23 mouse cellular contexts compared by ENCODE assay signal in the genomic region with DNA sequence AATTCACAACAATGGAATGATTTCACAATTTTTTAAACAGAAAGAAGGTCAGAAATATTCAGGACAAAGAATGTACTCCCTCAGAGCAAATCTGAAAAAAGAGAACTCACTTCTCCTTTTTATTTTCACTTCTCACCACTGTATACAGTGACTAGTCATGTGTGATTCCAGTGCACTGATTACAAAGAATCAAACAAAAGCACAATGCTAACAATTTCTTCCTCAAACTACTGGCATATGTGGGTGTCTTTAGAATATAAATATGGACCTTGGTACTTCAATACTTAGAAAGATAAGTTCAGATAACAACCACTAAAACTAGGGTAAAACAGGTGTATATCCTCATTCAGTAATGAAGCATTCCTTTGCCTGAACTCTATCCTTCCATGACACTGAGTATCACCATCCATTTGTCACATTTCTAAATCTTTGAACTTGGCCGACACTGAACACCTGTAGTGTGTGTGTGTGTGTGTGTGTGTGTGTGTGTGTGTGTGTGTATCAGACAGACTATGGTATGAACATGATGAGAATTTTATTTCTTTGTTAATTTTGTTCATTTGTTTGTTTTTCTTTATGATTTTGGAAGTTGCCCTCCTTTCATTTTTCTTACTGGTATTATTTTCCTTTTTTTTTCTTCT. TPM values are rescaled to one million over a fixed set of nuclear protein-coding genes. Genes with fewer than 3 reads are reported as not detected.
DNase-seq lines count a peak whose midpoint lies in the region; ATAC-seq and TF ChIP-seq lines count a peak whose summit lies in the region.
"Had no signal": no experiment of that assay in that cellular context is flagged by ENCODE, and none has a peak within 500 bp of the region (broad histone marks: within the 10 kb centered on the region; RNA-seq: fewer than 3 reads in every experiment).

No protein-coding gene starts in this region.

- H3K36me3 ChIP-seq in liver, adult 2 months (ENCODE audit: control insufficient read depth, insufficient read depth, low read length), result no peaks in the 10 kb centered on the region
- no peaks in the 10 kb centered on the region for H3K36me3 ChIP-seq in splenic B cell, adult 2 months (ENCODE audit: control insufficient read depth, insufficient read depth, low read length, poor library complexity, severe bottlenecking)
- no peaks in the 10 kb centered on the region for H3K36me3 ChIP-seq in kidney, embryonic 14.5 days (ENCODE audit: control insufficient read depth, insufficient read depth, low read length)
- H3K36me3 ChIP-seq: embryonic facial prominence, embryonic 12.5 days; G1E; hindbrain, embryonic 12.5 days had no signal

- peak; percentile 9 for DNase-seq in liver, adult 2 months (ENCODE audit: extremely low read depth, low read depth, low spot score)
- DNase-seq in liver, result no peak
- peak; percentile 33 to 65 for DNase-seq in spleen, postnatal 36 days (ENCODE audit: low spot score in 2 of 2)
- no peak for DNase-seq in spleen, postnatal 10 days (ENCODE audit: low spot score in 2 of 2)
- peak; percentile 86 for DNase-seq in splenic B cell, adult 2 months (ENCODE audit: low read depth, low spot score)
- DNase-seq in ovary, postnatal 14 days (ENCODE audit: low spot score), result no peak
- DNase-seq: adrenal gland, adult 8-10 months; adrenal gland, postnatal 36 days; cerebellum, adult 2 months; cerebellum, postnatal 10 days; gastrocnemius, adult 2 months; gastrocnemius, postnatal 25 days; heart, adult 11 months; heart, postnatal 10 days; heart, postnatal 4 days had no signal

- H3K79me2 ChIP-seq in liver, adult 2 months (ENCODE audit: control insufficient read depth, insufficient read depth, low read length), result no peaks in the 10 kb centered on the region

- 84% methylated on average over 1 of the region's 1 CpGs for WGBS in liver, adult 2 months
- WGBS in kidney, embryonic 14.5 days, result 95% methylated on average over 1 of the region's 1 CpGs

- TF ChIP-seq CTCF in liver, adult 2 months (IDR thresholded peaks at IDR 0.05; ENCODE audit: low read depth, low read length), result no peak

- TF ChIP-seq POLR2A in liver, adult 2 months (IDR thresholded peaks at IDR 0.05; ENCODE audit: extremely low read depth, insufficient read depth, low read length), result no peak

- ATAC-seq in megakaryocyte, adult 5-6 weeks (ENCODE audit: poor library complexity, severe bottlenecking), result peak; percentile 87
- ATAC-seq in kidney, embryonic 14.5 days (ENCODE audit: low FRiP score, low TSS enrichment), result no peak
- ATAC-seq: forebrain, embryonic 13.5 days; hindbrain, embryonic 16.5 days had no signal

- no peak overlapping the region for H3K4me3 ChIP-seq in liver, adult 2 months (ENCODE audit: insufficient read depth, low read depth, low read length)
- no peak overlapping the region for H3K4me3 ChIP-seq in kidney, embryonic 14.5 days (ENCODE audit: low read length)
- H3K4me3 ChIP-seq: embryonic facial prominence, embryonic 12.5 days; forebrain, embryonic 13.5 days; gastrocnemius, adult 2 months; hindbrain, embryonic 12.5 days had no signal

- no peaks in the 10 kb centered on the region; the same call in 1 of the 2 replicates for H3K4me1 ChIP-seq in liver, adult 2 months (ENCODE audit: control insufficient read depth, insufficient read depth, low read length)
- no peaks in the 10 kb centered on the region for H3K4me1 ChIP-seq in kidney, embryonic 14.5 days (ENCODE audit: control insufficient read depth, insufficient read depth, low read length)
- H3K4me1 ChIP-seq: embryonic facial prominence, embryonic 12.5 days; forebrain, embryonic 13.5 days; hindbrain, embryonic 12.5 days had no signal

- no peak overlapping the region for H3K9ac ChIP-seq in liver, adult 2 months (ENCODE audit: low read depth, low read length)
- H3K9ac ChIP-seq in kidney, embryonic 14.5 days (ENCODE audit: low read depth, low read length), result no peak overlapping the region
- H3K9ac ChIP-seq: embryonic facial prominence, embryonic 12.5 days; forebrain, embryonic 13.5 days; hindbrain, embryonic 12.5 days had no signal

- H3K9me3 ChIP-seq in kidney, embryonic 14.5 days (ENCODE audit: control insufficient read depth, low read length), result peaks cover 6% of the 10 kb centered on the region
- H3K9me3 ChIP-seq: forebrain, embryonic 13.5 days; G1E; hindbrain, embryonic 12.5 days had no signal

- H3K4me2 ChIP-seq in kidney, embryonic 14.5 days (replicated peaks; ENCODE audit: low read depth, low read length), result no peak overlapping the region
- H3K4me2 ChIP-seq: embryonic facial prominence, embryonic 12.5 days; forebrain, embryonic 13.5 days; hindbrain, embryonic 12.5 days had no signal

- H3K27ac ChIP-seq in liver, adult 2 months (replicated peaks; ENCODE audit: insufficient read depth, low read depth, low read length), result no peak overlapping the region
- no peak overlapping the region for H3K27ac ChIP-seq in kidney, embryonic 14.5 days (ENCODE audit: low read depth, low read length)
- H3K27ac ChIP-seq: embryonic facial prominence, embryonic 12.5 days; forebrain, embryonic 13.5 days; gastrocnemius, adult 2 months; hindbrain, embryonic 12.5 days had no signal

- no peaks in the 10 kb centered on the region for H3K27me3 ChIP-seq in liver, adult 2 months (ENCODE audit: control insufficient read depth, insufficient read depth, low read length)
- peaks cover 2% of the 10 kb centered on the region for H3K27me3 ChIP-seq in splenic B cell, adult 2 months (ENCODE audit: control insufficient read depth, insufficient read depth, low read length, poor library complexity, severe bottlenecking)
- no peaks in the 10 kb centered on the region for H3K27me3 ChIP-seq in kidney, embryonic 14.5 days (ENCODE audit: control insufficient read depth, insufficient read depth, low read length)
- H3K27me3 ChIP-seq: embryonic facial prominence, embryonic 12.5 days; forebrain, embryonic 13.5 days; hindbrain, embryonic 12.5 days had no signal

RNA-seq across cellular contexts. Expression of gene Chil4, which starts 2.4 kb away (rescaled TPM):
- total RNA-seq in liver, adult 2 months (2014; rRNA removed), result 0.13 TPM in 1 of 2 replicates, not detected in the other
- polyA plus RNA-seq in liver, adult 2 months (2012; rRNA removed), result not detected in 2 replicates
- total RNA-seq in megakaryocyte, adult 5-6 weeks (2015), result 0.14 and 0.18 TPM in 2 replicates
- total RNA-seq in megakaryocyte, adult 5-6 weeks (2017), result 0.16 and 0.18 TPM in 2 replicates
- not detected in 2 replicates for polyA plus RNA-seq in kidney, embryonic 14.5 days (2014; fragmentation: Nextera tagmentation; extraction: Ambion mirVana)
- total RNA-seq: adrenal gland, adult 8-10 months; adrenal gland, postnatal 36 days; gastrocnemius, adult 2 months; gastrocnemius, postnatal 25 days; heart, postnatal 10 days; heart, postnatal 4 days had no signal
- polyA plus RNA-seq: cerebellum, adult 2 months; embryonic facial prominence, embryonic 12.5 days; forebrain, embryonic 13.5 days; G1E; heart, embryonic 14.5 days; hindbrain, embryonic 12.5 days; hindbrain, embryonic 16.5 days had no signal

RNA-seq across cellular contexts. Expression of gene Chil3, which starts 54.4 kb away (rescaled TPM):
- 0.18 and 0.20 TPM in 2 replicates for total RNA-seq in liver, adult 2 months (2014; rRNA removed)
- 0.05 and 0.09 TPM in 2 replicates for polyA plus RNA-seq in liver, adult 2 months (2012; rRNA removed)
- total RNA-seq in megakaryocyte, adult 5-6 weeks (2015), result 2,315 and 2,335 TPM in 2 replicates
- 1,740 and 1,755 TPM in 2 replicates for total RNA-seq in megakaryocyte, adult 5-6 weeks (2017)
- polyA plus RNA-seq in kidney, embryonic 14.5 days (2014; fragmentation: Nextera tagmentation; extraction: Ambion mirVana), result not detected in 2 replicates
- total RNA-seq: adrenal gland, postnatal 36 days; G1E; gastrocnemius, adult 2 months; gastrocnemius, postnatal 25 days; heart, postnatal 10 days had no signal
- polyA plus RNA-seq: embryonic facial prominence, embryonic 12.5 days; forebrain, embryonic 13.5 days; G1E; heart, embryonic 14.5 days; hindbrain, embryonic 12.5 days had no signal

Comparison
In these comparisons a context has a peak if more than half of its experiments do, and no peak if none do; other contexts are left out.
1. DNase-seq: peak in liver, adult 2 months (single experiment), spleen, postnatal 36 days (2 of 2) and splenic B cell, adult 2 months (single experiment); none in liver (single experiment), spleen, postnatal 10 days (0 of 2) and ovary, postnatal 14 days (single experiment).
2. RNA of gene Chil3, which starts 54.4 kb away (total RNA-seq): 1,740 to 2,335 TPM in megakaryocyte, adult 5-6 weeks; 0.18 to 0.20 TPM in liver, adult 2 months; every median in the first group is over 1,000 times any median in the second.